Mouse (Mus musculus) midbrain, postnatal 0 days (tissue): ENCODE data around the gene Krt86. TPM values are rescaled to one million over a fixed set of nuclear protein-coding genes. Genes with fewer than 3 reads are reported as not detected.

Source experiments
- ATAC-seq: fragments of 200-750 bp; cut with Nextera tagmentation; 2 replicates; pipeline ENCODE4 v1.8.0; 2017; ENCODE audit warnings: moderate number of reproducible peaks, mild to moderate bottlenecking, moderate TSS enrichment, moderate library complexity; ENCODE audit not compliant: low FRiP score
- DNase-seq: peaks from one replicate; pipeline ENCODE4 v3.0.0-alpha.2; 2015; ENCODE audit warnings: low spot score
- H3K27ac ChIP-seq: fragments of 300-500 bp; sonication (generic); 2 replicates; pipeline ENCODE4 v1.5.1; 2014; ENCODE audit warnings: low read depth, mild to moderate bottlenecking, low read length, mixed read lengths
- H3K27me3 ChIP-seq: fragments of 300-500 bp; sonication (generic); 2 replicates; pipeline ENCODE4 v1.6.1; 2014; ENCODE audit warnings: low read length, control low read depth, mixed read lengths; ENCODE audit not compliant: insufficient read depth
- H3K36me3 ChIP-seq: fragments of 300-500 bp; sonication (generic); 2 replicates; pipeline ENCODE4 v1.6.1; 2014; ENCODE audit warnings: low read length, control low read depth, mixed read lengths; ENCODE audit not compliant: insufficient read depth
- H3K4me1 ChIP-seq: fragments of 300-500 bp; sonication (generic); 2 replicates; pipeline ENCODE4 v1.6.1; 2014; ENCODE audit warnings: mild to moderate bottlenecking, control low read depth, antibody characterized with exemption, low read length, mixed read lengths; ENCODE audit not compliant: insufficient read depth
- H3K4me2 ChIP-seq: fragments of 300-500 bp; sonication (generic); 2 replicates; pipeline ENCODE4 v1.6.1; 2014; ENCODE audit warnings: low read depth, mild to moderate bottlenecking, low read length, mixed read lengths; ENCODE audit not compliant: poor library complexity, severe bottlenecking
- H3K4me3 ChIP-seq: fragments of 300-500 bp; sonication (generic); 2 replicates; pipeline ENCODE4 v1.5.1; 2014; ENCODE audit warnings: low read depth, mild to moderate bottlenecking, low read length, moderate library complexity
- H3K9ac ChIP-seq: fragments of 300-500 bp; sonication (generic); replicated peaks from 2 replicates; pipeline ENCODE4 v1.6.1; 2014; ENCODE audit warnings: mild to moderate bottlenecking, low read length, moderate library complexity, mixed read lengths; ENCODE audit not compliant: poor library complexity, severe bottlenecking
- H3K9me3 ChIP-seq: fragments of 300-500 bp; sonication (generic); 2 replicates; pipeline ENCODE4 v1.6.1; 2016; ENCODE audit warnings: low read length, control low read depth
- CTCF ChIP-seq: IDR thresholded peaks from 2 replicates; pipeline ENCODE4 v1.5.1; 2016; ENCODE audit warnings: antibody characterized with exemption, mild to moderate bottlenecking
- WGBS: fragments of 180-500 bp; shearing (Covaris S2); extraction: QIAGEN DNeasy Blood & Tissue Kit; methylation state at CpG from one replicate; pipeline ENCODE4 v1.1.7; 2014; 5-methylcytosine and 5-hydroxymethylcytosine counted together
- polyA plus RNA-seq: library from polyadenylated mRNA; unstranded; fragments of >200 nt; fragmentation: Nextera tagmentation; extraction: Ambion mirVana; gene quantifications from 2 replicates; pipeline ENCODE4 v1.2.1, GENCODE M21; 2015
- total RNA-seq: library from RNA; depleted of rRNA; stranded (reverse); fragments of >200 nt; gene quantifications from 2 replicates; pipeline ENCODE4 v1.2.3, GENCODE M21; 2014

The Krt86 gene
- total and polyA plus RNA-seq, 2 experiments from 2014 or later, result 0.17 to 0.38 TPM

- no peaks in the 10 kb centered on the region for H3K9me3 ChIP-seq
Observed at GRCm38 (mm10) chr15:101483646-101484045, 10.4 kb downstream of the Krt86 start.

GRCm38 (mm10) chr15:101484939-101485338, 11.7 kb downstream of the Krt86 start:
- H3K27ac ChIP-seq, result no peak overlapping the region
- no peak for TF ChIP-seq CTCF
- no peaks in the 10 kb centered on the region for H3K36me3 ChIP-seq
- WGBS, result 82% methylated on average over 1 of the region's 1 CpGs
- DNase-seq (no peak), ATAC-seq (no peak)
- no peak overlapping the region for H3K9ac ChIP-seq
- no peaks in the 10 kb centered on the region for H3K4me1 ChIP-seq
- H3K9me3 ChIP-seq, result no peaks in the 10 kb centered on the region
- H3K27me3 ChIP-seq, result no peaks in the 10 kb centered on the region
- no peak overlapping the region for H3K4me3 ChIP-seq
- no peak overlapping the region for H3K4me2 ChIP-seq

More at GRCm38 (mm10) chr15:101483646-101484045, 10.4 kb downstream of the Krt86 start:
- DNase-seq, result no peak
- no peak for ATAC-seq
- Histone ChIP-seq H3K27me3 (no peaks in the 10 kb centered on the region), H3K9ac (no peak overlapping the region), H3K27ac (no peak overlapping the region), H3K36me3 (no peaks in the 10 kb centered on the region), H3K4me2 (no peak overlapping the region), H3K4me3 (no peak overlapping the region), H3K4me1 (peaks cover 4% of the 10 kb centered on the region; the same call in 1 of the 2 replicates)
- 90% methylated on average over 1 of the region's 1 CpGs for WGBS
- no peak for TF ChIP-seq CTCF

GRCm38 (mm10) chr15:101485911-101486635, 12.8 kb downstream of the Krt86 start:
- 72% methylated on average over 11 of the region's 11 CpGs for WGBS
- TF ChIP-seq CTCF, result no peak
- H3K4me3 ChIP-seq, result no peak overlapping the region
- H3K9ac ChIP-seq, result no peak overlapping the region
- H3K4me2 ChIP-seq, result no peak overlapping the region
- H3K36me3 ChIP-seq, result no peaks in the 10 kb centered on the region
- ATAC-seq, result no peak
- H3K9me3 ChIP-seq, result no peaks in the 10 kb centered on the region
- no peak overlapping the region for H3K27ac ChIP-seq
- DNase-seq, result no peak
- no peaks in the 10 kb centered on the region for H3K4me1 ChIP-seq
- no peaks in the 10 kb centered on the region for H3K27me3 ChIP-seq

- Histone ChIP-seq H3K9ac (no peak within 1 kb of the TSS), H3K27ac (no peak within 1 kb of the TSS), H3K36me3 (no peaks in the 10 kb centered on the region), H3K4me1 (no peaks in the 10 kb centered on the region), H3K27me3 (no peaks in the 10 kb centered on the region), H3K9me3 (no peaks in the 10 kb centered on the region), H3K4me2 (no peak within 1 kb of the TSS), H3K4me3 (no peak within 1 kb of the TSS)
- ATAC-seq, result no peak
- 49% methylated on average over 6 of the region's 6 CpGs for WGBS
- peak; percentile 26 for DNase-seq
- no peak for TF ChIP-seq CTCF
Observed at GRCm38 (mm10) chr15:101491431-101491830, 18.2 kb downstream of the Krt86 start, which contains the start of gene Krt83. TSS of gene Krt83 (minus strand) at chr15:101491512.

GRCm38 (mm10) chr15:101492718-101493117, 19.4 kb downstream of the Krt86 start:
- Histone ChIP-seq H3K9ac (no peak overlapping the region), H3K4me3 (no peak overlapping the region), H3K9me3 (no peaks in the 10 kb centered on the region), H3K27ac (no peak overlapping the region), H3K4me1 (no peaks in the 10 kb centered on the region), H3K36me3 (no peaks in the 10 kb centered on the region), H3K27me3 (no peaks in the 10 kb centered on the region), H3K4me2 (no peak overlapping the region)
- DNase-seq (no peak), ATAC-seq (no peak)
- WGBS, result 71% methylated on average over 8 of the region's 8 CpGs
- no peak for TF ChIP-seq CTCF

- Histone ChIP-seq H3K4me2 (no peak overlapping the region), H3K9me3 (no peaks in the 10 kb centered on the region), H3K27me3 (no peaks in the 10 kb centered on the region), H3K36me3 (no peaks in the 10 kb centered on the region), H3K9ac (no peak overlapping the region), H3K27ac (no peak overlapping the region), H3K4me1 (no peaks in the 10 kb centered on the region), H3K4me3 (no peak overlapping the region)
- ATAC-seq, result no peak
- WGBS, result 86% methylated on average over 6 of the region's 6 CpGs
- TF ChIP-seq CTCF, result no peak
- DNase-seq, result no peak
Observed at GRCm38 (mm10) chr15:101493713-101494112, 20.4 kb downstream of the Krt86 start.
